Mouse (Mus musculus): ENCODE measurements at regions not wholly inside any gene's neighbourhood (a gene's known extent, or its start where the extent isn't known, plus 50 kb on each side); places are given as distances from the start of the nearest gene placed in this dataset.

DNA sequence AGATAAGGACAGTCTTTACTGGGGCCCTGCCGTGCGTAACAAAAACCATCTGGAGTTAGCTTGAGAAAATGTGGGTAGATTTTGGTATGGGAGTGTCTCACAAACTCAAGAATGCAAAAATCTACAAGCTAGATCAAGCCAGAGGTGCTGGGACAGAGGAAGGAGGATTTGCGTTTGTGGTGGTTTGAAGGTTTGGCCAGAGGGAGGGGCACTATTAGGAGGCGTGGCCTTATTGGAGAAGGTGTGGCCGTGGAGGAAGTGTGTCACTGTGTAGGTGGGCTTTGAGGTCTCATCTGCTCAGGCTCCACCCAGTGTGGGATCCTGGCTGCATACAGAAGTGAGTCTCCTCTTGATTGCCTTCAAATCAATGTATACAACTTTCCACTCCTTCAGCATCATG is 169.6 kb upstream of the Foxn2 start:
- Histone ChIP-seq H3ac (ENCODE audit: control insufficient read depth, insufficient read length) (no peak overlapping the region), H3K27me3 (ENCODE audit: control insufficient read depth, insufficient read depth, insufficient read length) (no peaks in the 10 kb centered on the region), H3K79me2 (ENCODE audit: control insufficient read depth, insufficient read depth) (no peaks in the 10 kb centered on the region), H3K36me3 (ENCODE audit: control insufficient read depth, insufficient read depth) (no peaks in the 10 kb centered on the region), H3K4me3 (no peak overlapping the region), H3K4me2 (ENCODE audit: low read depth) (no peak overlapping the region)
- TF ChIP-seq MYOD1 (IDR thresholded peaks at IDR 0.05; ENCODE audit: control insufficient read depth in 1 of 3, insufficient read length in 2 of 3, low read depth in 2 of 3) = no peak
- no peak for TF ChIP-seq SRF (IDR thresholded peaks at IDR 0.05; ENCODE audit: control insufficient read depth, insufficient read length, low read depth)
- TF ChIP-seq E2F4 (IDR thresholded peaks at IDR 0.05; ENCODE audit: insufficient read depth) = no peak
- no peak for TF ChIP-seq REST (IDR thresholded peaks at IDR 0.05; ENCODE audit: insufficient read depth, insufficient read length)
- TF ChIP-seq TCF3 (IDR thresholded peaks at IDR 0.05; ENCODE audit: insufficient read length, low read depth) = no peak
- TF ChIP-seq MYOG (IDR thresholded peaks at IDR 0.05; ENCODE audit: control insufficient read depth in 1 of 3, insufficient read depth in 1 of 3, insufficient read length in 2 of 3, low read depth in 2 of 3) = no peak
- no peak for TF ChIP-seq MAX (IDR thresholded peaks at IDR 0.05; ENCODE audit: low read depth)
- TF ChIP-seq USF1 (IDR thresholded peaks at IDR 0.05; ENCODE audit: low read depth) = no peak
- no peak for TF ChIP-seq POLR2AphosphoS2 (IDR thresholded peaks at IDR 0.05; ENCODE audit: insufficient read length, low read depth)
- no peak for TF ChIP-seq POLR2A (IDR thresholded peaks at IDR 0.05; ENCODE audit: insufficient read length, low read depth)

DNA sequence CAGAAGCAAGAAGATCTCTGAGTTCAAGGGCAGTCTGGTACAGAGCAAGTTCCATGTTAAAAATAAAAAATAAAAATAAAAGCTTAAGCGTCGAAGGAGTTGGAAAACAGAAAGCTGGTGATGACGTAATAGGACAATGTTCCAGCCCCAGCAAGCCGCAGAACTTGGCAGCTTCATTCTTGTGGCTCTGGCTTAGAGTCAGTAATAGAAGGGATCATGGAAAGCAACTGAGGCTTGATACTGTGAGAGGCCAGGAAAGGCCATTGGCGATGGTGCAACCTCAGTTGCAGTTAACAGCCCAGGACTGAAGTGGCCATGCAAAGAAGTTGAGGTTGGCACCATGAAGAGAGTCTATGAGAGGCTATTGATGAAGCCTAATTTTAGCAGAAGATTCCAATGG is 168.3 kb upstream of the Foxn2 start:
- Histone ChIP-seq H3K4me3 (no peak overlapping the region), H3K4me2 (ENCODE audit: low read depth) (no peak overlapping the region), H3ac (ENCODE audit: control insufficient read depth, insufficient read length) (no peak overlapping the region), H3K27me3 (ENCODE audit: control insufficient read depth, insufficient read depth, insufficient read length) (no peaks in the 10 kb centered on the region), H3K79me2 (ENCODE audit: control insufficient read depth, insufficient read depth) (no peaks in the 10 kb centered on the region), H3K36me3 (ENCODE audit: control insufficient read depth, insufficient read depth) (no peaks in the 10 kb centered on the region)
- no peak for TF ChIP-seq MAX (IDR thresholded peaks at IDR 0.05; ENCODE audit: low read depth)

DNA sequence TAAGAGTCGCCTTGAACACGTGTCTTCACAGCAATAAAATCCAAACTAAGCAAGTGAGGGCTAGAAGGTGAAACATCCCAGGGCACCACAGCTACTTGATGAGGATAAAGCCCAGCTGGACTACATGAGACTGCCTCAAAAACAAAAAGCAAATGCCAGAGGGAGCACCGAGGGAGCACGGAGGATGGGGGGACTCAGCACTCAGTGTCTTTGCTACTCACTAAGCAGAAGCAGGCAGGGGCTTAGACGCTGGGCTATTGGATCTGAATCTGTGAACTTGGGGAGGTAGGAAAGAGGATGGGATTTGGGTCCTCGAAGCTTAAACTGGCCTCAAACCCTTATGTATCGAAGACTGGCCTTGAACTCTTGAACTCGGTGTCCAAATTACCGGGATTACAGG is 167.0 kb upstream of the Foxn2 start:
- H3K36me3 ChIP-seq (ENCODE audit: control insufficient read depth, insufficient read depth) = no peaks in the 10 kb centered on the region
- H3K4me2 ChIP-seq (ENCODE audit: low read depth) = no peak overlapping the region
- H3K27me3 ChIP-seq (ENCODE audit: control insufficient read depth, insufficient read depth, insufficient read length) = no peaks in the 10 kb centered on the region
- H3ac ChIP-seq (ENCODE audit: control insufficient read depth, insufficient read length) = no peak overlapping the region
- H3K4me3 ChIP-seq = no peak overlapping the region
- no peaks in the 10 kb centered on the region for H3K79me2 ChIP-seq (ENCODE audit: control insufficient read depth, insufficient read depth)
- TF ChIP-seq TCF3 (IDR thresholded peaks at IDR 0.05; ENCODE audit: insufficient read length, low read depth) = no peak
- TF ChIP-seq USF1 (IDR thresholded peaks at IDR 0.05; ENCODE audit: low read depth) = no peak
- no peak for TF ChIP-seq SRF (IDR thresholded peaks at IDR 0.05; ENCODE audit: control insufficient read depth, insufficient read length, low read depth)
- TF ChIP-seq MAX (IDR thresholded peaks at IDR 0.05; ENCODE audit: low read depth) = no peak
- TF ChIP-seq REST (IDR thresholded peaks at IDR 0.05; ENCODE audit: insufficient read depth, insufficient read length) = no peak
- TF ChIP-seq MYOD1 (IDR thresholded peaks at IDR 0.05; ENCODE audit: control insufficient read depth in 1 of 3, insufficient read length in 2 of 3, low read depth in 2 of 3) = no peak
- no peak for TF ChIP-seq E2F4 (IDR thresholded peaks at IDR 0.05; ENCODE audit: insufficient read depth)
- TF ChIP-seq CEBPB (IDR thresholded peaks at IDR 0.05; ENCODE audit: insufficient read depth, poor library complexity, severe bottlenecking) = no peak
- TF ChIP-seq POLR2AphosphoS2 (IDR thresholded peaks at IDR 0.05; ENCODE audit: insufficient read length, low read depth) = no peak
- TF ChIP-seq MYOG (IDR thresholded peaks at IDR 0.05; ENCODE audit: control insufficient read depth in 1 of 3, insufficient read depth in 1 of 3, insufficient read length in 2 of 3, low read depth in 2 of 3) = no peak
- no peak for TF ChIP-seq POLR2A (IDR thresholded peaks at IDR 0.05; ENCODE audit: insufficient read length, low read depth)
- TF ChIP-seq TCF12 (IDR thresholded peaks at IDR 0.05; ENCODE audit: insufficient read depth, poor library complexity, severe bottlenecking) = no peak

DNA sequence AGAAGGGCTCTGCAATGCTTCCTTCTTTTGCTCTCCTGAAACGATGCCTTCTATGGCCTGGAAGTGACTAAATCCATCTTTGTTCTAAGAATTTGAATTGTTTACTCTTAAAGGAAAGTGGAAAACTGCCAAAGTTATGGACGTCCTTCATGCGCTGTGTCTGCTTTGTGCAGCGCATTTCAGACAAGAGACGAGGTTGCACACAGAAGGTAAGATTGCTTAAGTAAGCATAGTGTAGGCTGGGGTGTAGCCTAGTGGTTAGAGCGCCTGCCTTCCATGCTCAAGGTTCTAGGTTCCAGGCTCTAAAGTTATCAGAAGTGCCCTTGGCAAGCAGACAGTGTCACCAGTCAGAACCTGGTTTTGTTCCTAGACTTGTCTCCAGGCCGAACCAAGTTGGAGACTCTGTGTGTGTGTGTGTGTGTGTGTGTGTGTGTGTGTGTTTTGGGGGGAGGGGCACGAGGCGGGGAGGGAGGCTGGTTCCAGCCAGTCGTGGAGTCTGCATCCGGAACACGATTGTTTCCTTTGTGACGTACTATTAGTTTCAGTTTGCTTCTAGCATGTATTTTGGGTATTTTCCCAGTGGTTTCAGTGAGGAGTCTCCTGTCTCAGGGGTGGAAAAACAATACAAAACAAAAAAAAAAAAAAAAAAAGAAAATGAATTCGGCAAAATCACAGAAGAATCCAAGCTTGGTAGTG is 166.4 kb upstream of the Foxn2 start:
- H3K79me2 ChIP-seq (ENCODE audit: control insufficient read depth, insufficient read depth) = no peaks in the 10 kb centered on the region
- peak overlapping the region; percentile 83 for H3K4me2 ChIP-seq (ENCODE audit: low read depth)
- H3K36me3 ChIP-seq (ENCODE audit: control insufficient read depth, insufficient read depth) = no peaks in the 10 kb centered on the region
- no peak overlapping the region for H3K4me3 ChIP-seq
- H3ac ChIP-seq (ENCODE audit: control insufficient read depth, insufficient read length) = no peak overlapping the region
- no peaks in the 10 kb centered on the region for H3K27me3 ChIP-seq (ENCODE audit: control insufficient read depth, insufficient read depth, insufficient read length)
- TF ChIP-seq SRF (IDR thresholded peaks at IDR 0.05; ENCODE audit: control insufficient read depth, insufficient read length, low read depth) (no peak), TCF12 (IDR thresholded peaks at IDR 0.05; ENCODE audit: insufficient read depth, poor library complexity, severe bottlenecking) (no peak)

DNA sequence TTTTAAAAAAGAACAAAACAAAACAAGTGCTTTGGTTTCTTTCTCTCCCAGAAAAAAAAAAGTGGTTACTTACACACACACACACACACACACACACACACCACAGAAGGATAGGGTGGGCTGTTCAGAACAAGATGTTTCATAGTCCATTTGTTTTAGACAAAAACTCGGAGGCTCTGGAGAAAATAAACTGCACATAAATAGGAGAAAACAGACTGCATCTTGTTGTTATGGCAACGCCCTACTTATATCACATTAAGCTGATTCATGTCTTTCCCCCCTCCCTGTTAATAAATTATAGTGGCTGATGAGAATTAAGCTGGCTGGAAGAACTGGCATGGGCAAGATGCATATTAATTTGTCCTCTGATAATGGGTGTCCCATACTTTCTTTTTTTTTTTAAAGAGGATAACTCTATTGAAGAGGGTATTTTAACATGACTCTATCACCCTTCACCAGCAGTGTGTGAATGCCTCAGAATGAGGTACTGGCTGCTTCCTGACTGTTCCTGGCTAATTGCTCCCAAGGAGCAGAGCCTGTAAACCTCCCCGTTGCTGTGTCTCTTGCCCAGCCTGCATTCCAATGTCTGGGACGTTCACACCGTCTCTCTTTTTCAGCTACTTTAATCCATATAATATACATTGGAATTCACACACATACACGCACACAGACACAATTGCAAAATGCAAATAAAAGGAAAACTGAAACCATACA is 165.6 kb upstream of the Foxn2 start:
- no peaks in the 10 kb centered on the region for H3K79me2 ChIP-seq (ENCODE audit: control insufficient read depth, insufficient read depth)
- no peak overlapping the region for H3K4me3 ChIP-seq
- no peaks in the 10 kb centered on the region for H3K36me3 ChIP-seq (ENCODE audit: control insufficient read depth, insufficient read depth)
- peak overlapping the region; percentile 83 for H3K4me2 ChIP-seq (ENCODE audit: low read depth)
- H3K27me3 ChIP-seq (ENCODE audit: control insufficient read depth, insufficient read depth, insufficient read length) = no peaks in the 10 kb centered on the region
- no peak for TF ChIP-seq CEBPB (IDR thresholded peaks at IDR 0.05; ENCODE audit: insufficient read depth, poor library complexity, severe bottlenecking)
- TF ChIP-seq REST (IDR thresholded peaks at IDR 0.05; ENCODE audit: insufficient read depth, insufficient read length) = no peak
- no peak for TF ChIP-seq E2F4 (IDR thresholded peaks at IDR 0.05; ENCODE audit: insufficient read depth)
- H3ac ChIP-seq (ENCODE audit: control insufficient read depth, insufficient read length) = no peak overlapping the region

Measured in myocyte (in vitro differentiated cells).